Mouse (Mus musculus) small intestine, adult 2 months (tissue): ENCODE measurements around the gene Dok4. TPM values are rescaled to one million over a fixed set of nuclear protein-coding genes. Genes with fewer than 3 reads are reported as not detected.
"Not testable (repeated sequence)": the region's sequence is repeated elsewhere in the genome, so short reads cannot be mapped to it uniquely, and the experiment has no call there.

Experiments used
- H3K27ac ChIP-seq: fragments of 200-500 bp; 2 replicates; pipeline ENCODE4 v1.5.1; 2012; ENCODE audit warnings: low read depth, low read length, control low read depth, inconsistent platforms; ENCODE audit not compliant: insufficient read depth
- H3K27me3 ChIP-seq: fragments of 200-500 bp; 2 replicates; pipeline ENCODE4 v1.6.1; 2012; ENCODE audit warnings: mild to moderate bottlenecking, moderate library complexity, low read length, inconsistent platforms; ENCODE audit not compliant: control insufficient read depth, insufficient read depth
- H3K36me3 ChIP-seq: fragments of 200-500 bp; 2 replicates; pipeline ENCODE4 v1.6.1; 2012; ENCODE audit warnings: mild to moderate bottlenecking, low read length, control low read depth, inconsistent platforms; ENCODE audit not compliant: control insufficient read depth, insufficient read depth
- H3K4me1 ChIP-seq: fragments of 200-500 bp; 2 replicates; pipeline ENCODE4 v1.6.1; 2012; ENCODE audit warnings: low read length, inconsistent platforms, mixed read lengths; ENCODE audit not compliant: control insufficient read depth, insufficient read depth, insufficient read length
- H3K4me3 ChIP-seq: fragments of 200-500 bp; 2 replicates; pipeline ENCODE4 v1.5.1; 2012; ENCODE audit warnings: low read depth, mild to moderate bottlenecking, control low read depth, inconsistent platforms, low read length, moderate library complexity
- CTCF ChIP-seq: fragments of 200-500 bp; IDR thresholded peaks from 2 replicates; pipeline ENCODE4 v1.5.1; 2012; ENCODE audit warnings: low read depth, mild to moderate bottlenecking, control low read depth, inconsistent platforms, low read length, moderate library complexity, mixed read lengths; ENCODE audit not compliant: insufficient replicate concordance, insufficient read length; ENCODE audit errors: extremely low read depth
- POLR2A ChIP-seq: fragments of 200-500 bp; IDR thresholded peaks from 2 replicates; pipeline ENCODE4 v1.6.1; 2012; ENCODE audit warnings: low read depth, mild to moderate bottlenecking, control low read depth, inconsistent platforms, low read length, moderate library complexity
- WGBS: fragments of 180-500 bp; shearing (Covaris S2); methylation state at CpG from one replicate; pipeline ENCODE4 v1.1.7; 2018; 5-methylcytosine and 5-hydroxymethylcytosine counted together
- polyA plus RNA-seq: library from polyadenylated mRNA; depleted of rRNA; stranded (reverse); fragments of >200 nt; gene quantifications from 2 replicates; pipeline ENCODE4 v1.2.3, GENCODE M21; 2012

The Dok4 gene
- polyA plus RNA-seq, 1 experiment, result 156 TPM

DNA sequence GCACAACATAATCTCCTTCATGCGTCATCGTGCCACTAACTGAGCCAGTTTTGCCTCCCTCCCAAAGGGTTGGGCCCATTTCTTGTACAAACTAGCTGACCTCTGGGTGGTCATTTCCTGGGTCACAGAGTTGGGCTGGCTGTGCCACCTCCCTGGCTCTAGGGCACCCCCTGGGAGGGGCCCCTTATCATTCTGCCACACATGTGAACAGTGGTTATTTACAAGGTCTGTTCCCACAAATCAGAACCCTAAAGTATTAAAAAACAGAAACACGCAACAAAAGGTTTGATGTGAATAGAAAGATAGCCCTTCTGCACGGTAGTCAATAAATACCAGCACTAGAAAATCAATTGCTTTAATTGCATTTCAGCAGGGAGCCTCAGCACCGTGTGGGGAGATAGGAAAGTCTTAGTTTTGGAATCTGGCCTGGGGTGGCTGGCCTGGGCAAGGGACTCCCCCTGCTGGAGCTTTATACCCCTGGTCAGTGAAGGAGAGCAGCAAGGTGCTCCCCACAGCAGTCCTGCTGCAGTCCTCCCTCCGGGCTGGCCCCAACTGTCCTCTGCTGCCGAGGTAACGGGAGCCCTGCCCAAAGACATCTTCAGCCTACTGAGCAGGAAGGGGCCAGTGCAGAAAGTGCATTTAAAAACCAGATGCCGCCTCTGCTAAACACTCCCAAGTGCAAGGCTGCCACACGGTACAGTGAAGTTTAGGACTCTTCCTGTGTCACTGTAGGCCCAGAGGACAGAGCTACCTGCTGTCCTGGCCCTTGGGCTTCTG, 12.0 kb downstream of the Dok4 start:
- TF ChIP-seq CTCF (no peak), POLR2A (no peak)
- no peak overlapping the region for H3K27ac ChIP-seq

DNA sequence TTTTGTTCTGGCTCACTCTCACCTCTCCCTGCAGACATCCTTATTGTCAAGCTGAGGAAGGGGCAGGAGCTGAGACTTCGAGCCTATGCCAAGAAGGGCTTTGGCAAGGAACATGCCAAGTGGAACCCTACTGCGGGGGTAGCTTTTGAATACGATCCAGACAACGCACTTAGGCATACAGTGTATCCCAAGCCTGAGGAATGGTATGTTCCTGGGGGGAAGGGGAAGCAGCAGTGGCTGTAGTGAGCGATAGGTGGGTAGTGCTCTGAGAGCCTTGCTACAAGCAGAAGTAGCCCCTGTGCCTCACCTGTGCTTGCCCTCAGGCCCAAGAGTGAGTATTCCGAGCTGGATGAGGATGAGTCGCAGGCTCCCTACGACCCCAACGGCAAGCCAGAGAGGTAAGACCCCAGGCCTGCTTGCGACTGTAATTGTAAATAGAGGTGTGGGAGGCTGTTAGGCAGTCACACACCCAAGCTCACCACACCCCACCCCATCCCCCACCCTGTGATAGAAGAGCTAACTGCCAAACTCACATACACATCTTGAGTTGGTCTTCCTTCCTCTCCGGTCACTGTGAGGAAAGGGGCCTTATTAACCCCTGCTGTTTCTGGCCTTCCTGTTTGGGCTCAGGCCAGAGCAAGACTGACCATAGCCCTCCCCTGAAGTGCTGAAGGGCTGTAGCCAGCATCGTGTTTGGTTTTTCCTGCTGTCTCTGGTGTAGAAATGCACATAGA, 13.5 kb downstream of the Dok4 start:
- Histone ChIP-seq H3K4me1 (no peaks in the 10 kb centered on the region), H3K27me3 (no peaks in the 10 kb centered on the region), H3K27ac (no peak overlapping the region), H3K4me3 (no peak overlapping the region), H3K36me3 (peaks cover 55% of the 10 kb centered on the region)
- 88% methylated on average over 12 of the region's 12 CpGs for WGBS
- TF ChIP-seq CTCF (no peak), POLR2A (no peak)

More for the DNA sequence above, 12.0 kb downstream of the Dok4 start:
- Histone ChIP-seq H3K27me3 (no peaks in the 10 kb centered on the region), H3K4me3 (no peak overlapping the region), H3K4me1 (no peaks in the 10 kb centered on the region), H3K36me3 (peaks cover 65% of the 10 kb centered on the region)
- WGBS, result 72% methylated on average over 10 of the region's 10 CpGs

- Histone ChIP-seq H3K27ac (no peak overlapping the region), H3K36me3 (peaks cover 44% of the 10 kb centered on the region), H3K4me1 (no peaks in the 10 kb centered on the region), H3K4me3 (no peak overlapping the region), H3K27me3 (no peaks in the 10 kb centered on the region)
- no peak for TF ChIP-seq POLR2A
- TF ChIP-seq CTCF, result peak; percentile 61; the same call in 1 of the 2 replicates
- WGBS, result 73% methylated on average over 8 of the region's 8 CpGs
Observed at GRCm38 (mm10) chr8:94861352-94861910, 14.7 kb downstream of the Dok4 start.

GRCm38 (mm10) chr8:94857346-94858173, 18.6 kb downstream of the Dok4 start, which contains the start of gene Polr2c:
TSS of gene Polr2c (plus strand) at chr8:94857450.
- WGBS, result under 1% methylated on average over 68 of the region's 68 CpGs
- Histone ChIP-seq H3K27me3 (no peaks in the 10 kb centered on the region), H3K36me3 (peaks cover 39% of the 10 kb centered on the region), H3K27ac (peak within 1 kb of the TSS; percentile 19), H3K4me1 (no peaks in the 10 kb centered on the region), H3K4me3 (peak within 1 kb of the TSS; percentile 95)
- TF ChIP-seq CTCF (peak; percentile 90), POLR2A (peak; percentile 60; the same call in 1 of the 2 replicates)

- H3K4me3 ChIP-seq, result no peak overlapping the region
- H3K27ac ChIP-seq, result no peak overlapping the region
- no peaks in the 10 kb centered on the region for H3K4me1 ChIP-seq
- 18% methylated on average over 5 of the region's 5 CpGs for WGBS
- H3K36me3 ChIP-seq, result peaks cover 37% of the 10 kb centered on the region
- no peaks in the 10 kb centered on the region for H3K27me3 ChIP-seq
- TF ChIP-seq POLR2A, result no peak
- no peak for TF ChIP-seq CTCF
Observed at GRCm38 (mm10) chr8:94857011-94857345, 19.2 kb downstream of the Dok4 start.

DNA sequence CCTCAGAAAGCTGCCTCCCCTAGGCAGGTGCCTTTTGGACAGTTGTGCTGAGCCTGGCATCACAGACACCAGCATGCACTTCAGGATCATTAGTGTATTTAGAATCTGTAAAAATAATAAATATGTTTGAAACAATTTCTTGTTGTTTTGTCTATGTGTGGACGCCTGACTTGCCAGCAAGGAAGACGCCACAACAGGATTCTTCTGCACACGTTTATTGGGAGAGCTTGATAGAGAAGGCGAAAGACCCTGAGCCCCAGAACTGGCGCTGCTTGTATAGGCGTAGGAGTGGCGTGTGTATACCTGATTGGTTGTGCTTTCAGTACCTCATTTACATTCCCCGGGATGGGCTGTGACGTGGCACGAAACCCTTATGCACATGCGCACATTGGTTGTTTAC, 21.4 kb downstream of the Dok4 start:
- H3K27ac ChIP-seq, H3K27me3 ChIP-seq, H3K4me1 ChIP-seq, H3K4me3 ChIP-seq: not testable (repeated sequence)
- WGBS, result 87% methylated on average over 11 of the region's 11 CpGs
- H3K36me3 ChIP-seq, result peaks cover 48% of the 10 kb centered on the region

- H3K36me3 ChIP-seq, result peaks cover 85% of the 10 kb centered on the region
- no peak overlapping the region for H3K27ac ChIP-seq
- no peaks in the 10 kb centered on the region for H3K4me1 ChIP-seq
- no peak overlapping the region for H3K4me3 ChIP-seq
- H3K27me3 ChIP-seq, result no peaks in the 10 kb centered on the region
- TF ChIP-seq POLR2A (no peak), CTCF (no peak)
- WGBS, result 94% methylated on average over 5 of the region's 5 CpGs
Observed at GRCm38 (mm10) chr8:94850049-94850448, 26.1 kb downstream of the Dok4 start.
